Mouse (Mus musculus) heart, embryonic 13.5 days (tissue): ENCODE results near the gene Myh7b. TPM values are rescaled to one million over a fixed set of nuclear protein-coding genes. Genes with fewer than 3 reads are reported as not detected.
"Not testable (repeated sequence)": the region's sequence is repeated elsewhere in the genome, so short reads cannot be mapped to it uniquely, and the experiment has no call there.

Experiments used
- ATAC-seq: fragments of 200-750 bp; cut with Nextera tagmentation; 2 replicates; pipeline ENCODE4 v1.8.0; 2017; ENCODE audit warnings: moderate TSS enrichment; ENCODE audit not compliant: insufficient number of reproducible peaks, low FRiP score, low TSS enrichment; ENCODE audit errors: extremely low read depth
- H3K27ac ChIP-seq: fragments of 300-500 bp; sonication (generic); replicated peaks from 2 replicates; pipeline ENCODE4 v1.5.1; 2015; ENCODE audit warnings: moderate library complexity, mild to moderate bottlenecking, inconsistent platforms
- H3K27me3 ChIP-seq: fragments of 300-500 bp; sonication (generic); replicated peaks from 2 replicates; pipeline ENCODE4 v1.6.1; 2015; ENCODE audit warnings: mild to moderate bottlenecking, inconsistent platforms
- H3K36me3 ChIP-seq: fragments of 300-500 bp; sonication (generic); 2 replicates; pipeline ENCODE4 v1.6.1; 2015; ENCODE audit warnings: mild to moderate bottlenecking, inconsistent platforms
- H3K4me1 ChIP-seq: fragments of 300-500 bp; sonication (generic); 2 replicates; pipeline ENCODE4 v1.6.1; 2015; ENCODE audit warnings: inconsistent platforms
- H3K4me2 ChIP-seq: fragments of 300-500 bp; sonication (generic); 2 replicates; pipeline ENCODE4 v1.6.1; 2015; ENCODE audit warnings: inconsistent platforms, mild to moderate bottlenecking, moderate library complexity
- H3K4me3 ChIP-seq: fragments of 300-500 bp; sonication (generic); 2 replicates; pipeline ENCODE4 v1.5.1; 2015; ENCODE audit warnings: moderate library complexity, mild to moderate bottlenecking, inconsistent platforms
- H3K9ac ChIP-seq: fragments of 300-500 bp; sonication (generic); 2 replicates; pipeline ENCODE4 v1.6.1; 2015; ENCODE audit warnings: inconsistent platforms, mild to moderate bottlenecking, moderate library complexity
- H3K9me3 ChIP-seq: fragments of 300-500 bp; sonication (generic); 2 replicates; pipeline ENCODE4 v1.6.1; 2016; ENCODE audit warnings: inconsistent platforms
- WGBS: fragments of 180-500 bp; shearing (Covaris S2); methylation state at CpG from one replicate; pipeline ENCODE4 v1.1.7; 2015; ENCODE audit warnings: mixed read lengths; 5-methylcytosine and 5-hydroxymethylcytosine counted together
- polyA plus RNA-seq: library from polyadenylated mRNA; unstranded; fragments of >200 nt; fragmentation: Nextera tagmentation; extraction: Ambion mirVana; gene quantifications from 2 replicates; pipeline ENCODE4 v1.2.1, GENCODE M21; 2015

The Myh7b gene
- polyA plus RNA-seq, 1 experiment from 2014 or later = 17.7 TPM

GRCm38 (mm10) chr2:155604560-155605235 lies 6.3 kb upstream of the Myh7b start:
- ATAC-seq = peak; percentile 44; the same call in 1 of the 2 replicates
- H3K4me2 ChIP-seq = peak overlapping the region; percentile 56
- 25% methylated on average over 10 of the region's 10 CpGs for WGBS

DNA sequence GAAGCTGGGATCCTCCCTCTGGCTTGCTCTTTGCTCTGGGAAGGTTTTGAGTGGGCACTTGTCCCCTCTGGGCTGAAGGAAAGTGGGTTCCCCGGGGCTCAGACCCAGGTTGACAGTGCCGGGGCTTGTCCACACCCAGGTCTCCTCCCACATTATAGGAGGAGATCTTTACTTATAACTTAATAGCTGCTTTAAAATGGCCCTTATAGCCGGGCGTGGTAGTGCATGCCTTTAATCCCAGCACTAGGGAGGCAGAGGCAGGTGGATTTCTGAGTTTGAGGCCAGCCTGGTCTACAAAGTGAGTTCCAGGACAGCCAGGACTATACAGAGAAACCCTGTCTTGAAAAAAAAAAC lies 5.8 kb upstream of the Myh7b start:
- not testable (repeated sequence) for H3K4me3 ChIP-seq, H3K27me3 ChIP-seq, ATAC-seq, H3K36me3 ChIP-seq, H3K9me3 ChIP-seq
- Histone ChIP-seq H3K4me1 (peaks cover 38% of the 10 kb centered on the region), H3K9ac (peak overlapping the region; percentile 63), H3K4me2 (peak overlapping the region; percentile 56), H3K27ac (peak overlapping the region; percentile 91)
- WGBS = 46% methylated on average over 4 of the region's 4 CpGs

More at GRCm38 (mm10) chr2:155604560-155605235, 6.3 kb upstream of the Myh7b start:
- Histone ChIP-seq H3K27me3 (no peaks in the 10 kb centered on the region), H3K9me3 (no peaks in the 10 kb centered on the region), H3K4me3 (no peak overlapping the region), H3K36me3 (no peaks in the 10 kb centered on the region), H3K27ac (peak overlapping the region; percentile 91), H3K9ac (peak overlapping the region; percentile 67), H3K4me1 (peaks cover 38% of the 10 kb centered on the region)

GRCm38 (mm10) chr2:155606360-155606759 lies 4.7 kb upstream of the Myh7b start:
- WGBS = 46% methylated on average over 4 of the region's 4 CpGs
- H3K4me2 ChIP-seq = peak overlapping the region; percentile 56

GRCm38 (mm10) chr2:155611834-155612550 lies 980 bp downstream of the Myh7b start:
- Histone ChIP-seq H3K27ac (peak overlapping the region; percentile 90), H3K4me1 (peaks cover 54% of the 10 kb centered on the region), H3K9me3 (no peaks in the 10 kb centered on the region), H3K4me3 (peak overlapping the region; percentile 55), H3K9ac (peak overlapping the region; percentile 85), H3K27me3 (no peaks in the 10 kb centered on the region), H3K4me2 (peak overlapping the region; percentile 84), H3K36me3 (peaks cover 33% of the 10 kb centered on the region)
- no peak for ATAC-seq
- WGBS = 48% methylated on average over 9 of the region's 9 CpGs

More at GRCm38 (mm10) chr2:155606360-155606759, 4.7 kb upstream of the Myh7b start:
- peaks cover 44% of the 10 kb centered on the region for H3K4me1 ChIP-seq
- peak overlapping the region; percentile 91 for H3K27ac ChIP-seq
- ATAC-seq = no peak
- no peak overlapping the region for H3K4me3 ChIP-seq
- H3K9ac ChIP-seq = peak overlapping the region; percentile 61; the same call in 1 of the 2 replicates
- H3K27me3 ChIP-seq = no peaks in the 10 kb centered on the region
- H3K36me3 ChIP-seq = no peaks in the 10 kb centered on the region
- no peaks in the 10 kb centered on the region for H3K9me3 ChIP-seq

- Histone ChIP-seq H3K27me3 (no peaks in the 10 kb centered on the region), H3K9me3 (no peaks in the 10 kb centered on the region), H3K4me2 (peak overlapping the region; percentile 84), H3K4me1 (peaks cover 52% of the 10 kb centered on the region), H3K4me3 (peak overlapping the region; percentile 55), H3K27ac (peak overlapping the region; percentile 90), H3K36me3 (peaks cover 46% of the 10 kb centered on the region), H3K9ac (peak overlapping the region; percentile 85)
- 3% methylated on average over 20 of the region's 20 CpGs for WGBS
- peak; percentile 82 for ATAC-seq
These were observed 2.3 kb downstream of the Myh7b start for GRCm38 (mm10) chr2:155613326-155613755.

DNA sequence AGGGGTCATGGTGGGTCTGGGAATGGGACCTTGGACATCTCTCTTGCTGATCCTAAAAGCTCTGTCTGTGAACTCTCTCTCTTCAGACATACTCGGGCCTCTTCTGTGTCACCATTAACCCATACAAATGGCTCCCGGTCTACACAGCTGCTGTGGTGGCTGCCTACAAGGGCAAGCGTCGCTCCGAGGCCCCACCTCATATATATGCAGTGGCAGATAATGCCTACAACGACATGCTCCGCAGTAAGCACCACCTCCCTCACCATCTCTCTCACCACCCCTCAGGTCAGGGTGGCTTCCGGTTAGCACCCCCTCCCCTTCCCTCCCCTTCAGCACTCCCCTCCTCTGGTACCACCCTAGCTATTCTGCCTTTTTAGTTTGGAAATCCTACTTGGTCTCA lies 2.9 kb downstream of the Myh7b start:
- H3K9me3 ChIP-seq = no peaks in the 10 kb centered on the region
- H3K4me3 ChIP-seq = peak overlapping the region; percentile 55
- peaks cover 57% of the 10 kb centered on the region for H3K4me1 ChIP-seq
- H3K27me3 ChIP-seq = no peaks in the 10 kb centered on the region
- no peak for ATAC-seq
- H3K27ac ChIP-seq = peak overlapping the region; percentile 25; the same call in 1 of the 2 replicates
- peaks cover 52% of the 10 kb centered on the region for H3K36me3 ChIP-seq
- peak overlapping the region; percentile 85 for H3K9ac ChIP-seq
- peak overlapping the region; percentile 84 for H3K4me2 ChIP-seq
- WGBS = 45% methylated on average over 8 of the region's 8 CpGs

- Histone ChIP-seq H3K4me2 (no peak overlapping the region), H3K4me3 (no peak overlapping the region), H3K9me3 (no peaks in the 10 kb centered on the region), H3K4me1 (peaks cover 54% of the 10 kb centered on the region), H3K36me3 (peaks cover 80% of the 10 kb centered on the region), H3K9ac (peak overlapping the region; percentile 50; the same call in 1 of the 2 replicates), H3K27me3 (0 out of 2 replicates have a peak, but pooled peaks cover 6% of the 10 kb centered on the region), H3K27ac (no peak overlapping the region)
- ATAC-seq = no peak
- WGBS = 39% methylated on average over 6 of the region's 6 CpGs
These were observed 6.0 kb downstream of the Myh7b start for GRCm38 (mm10) chr2:155616971-155617370.

DNA sequence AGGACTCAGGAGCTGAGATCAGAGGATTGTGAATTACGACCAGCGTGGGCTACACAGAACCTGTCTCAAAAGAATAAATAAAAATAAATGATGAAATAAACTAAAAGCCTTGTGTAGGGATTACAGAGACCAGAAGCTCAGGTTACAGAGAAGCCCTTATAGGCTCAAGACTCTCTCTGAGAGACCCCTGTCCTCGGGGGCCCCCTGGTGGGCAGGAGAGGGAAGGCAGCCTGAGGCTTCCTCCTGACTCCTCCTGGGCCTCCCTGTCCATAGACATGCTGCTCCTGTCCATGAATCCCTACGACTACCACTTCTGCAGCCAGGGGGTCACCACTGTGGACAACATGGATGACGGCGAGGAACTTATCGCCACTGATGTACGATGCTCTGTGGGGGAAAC lies 8.8 kb downstream of the Myh7b start:
- no peak overlapping the region for H3K27ac ChIP-seq
- peaks cover 23% of the 10 kb centered on the region for H3K27me3 ChIP-seq
- ATAC-seq = no peak
- H3K9me3 ChIP-seq = no peaks in the 10 kb centered on the region
- no peak overlapping the region for H3K4me3 ChIP-seq
- H3K36me3 ChIP-seq = peaks cover 96% of the 10 kb centered on the region
- WGBS = 17% methylated on average over 8 of the region's 8 CpGs
- peaks cover 30% of the 10 kb centered on the region for H3K4me1 ChIP-seq
- no peak overlapping the region for H3K4me2 ChIP-seq
- peak overlapping the region; percentile 57; the same call in 1 of the 2 replicates for H3K9ac ChIP-seq

GRCm38 (mm10) chr2:155622606-155623005 lies 11.6 kb downstream of the Myh7b start:
- no peak for ATAC-seq
- Histone ChIP-seq H3K9ac (no peak overlapping the region), H3K4me1 (peaks cover 9% of the 10 kb centered on the region), H3K27ac (no peak overlapping the region), H3K4me2 (no peak overlapping the region), H3K9me3 (no peaks in the 10 kb centered on the region), H3K27me3 (peaks cover 42% of the 10 kb centered on the region), H3K4me3 (no peak overlapping the region), H3K36me3 (peaks cover 97% of the 10 kb centered on the region)
- WGBS = 25% methylated on average over 11 of the region's 11 CpGs

DNA sequence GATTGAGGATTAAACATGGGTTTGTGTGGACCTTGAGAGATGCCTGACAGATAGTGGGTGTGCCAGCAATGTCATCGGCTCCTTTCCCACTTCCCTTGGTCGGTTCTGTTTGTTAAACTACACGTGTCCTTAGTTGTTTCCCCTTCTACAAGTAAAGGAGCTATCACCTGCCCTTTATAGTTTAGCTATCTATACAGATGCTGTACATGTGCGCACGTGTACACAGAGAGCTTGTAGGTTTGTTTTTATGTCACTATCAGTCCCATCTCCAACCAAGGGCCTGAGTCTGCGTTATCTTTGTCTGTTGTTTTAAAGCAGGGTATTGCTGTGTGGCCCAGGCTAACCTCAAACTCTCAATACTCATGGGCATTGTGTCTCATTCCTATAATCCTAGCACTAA lies 13.0 kb downstream of the Myh7b start:
- peaks cover 8% of the 10 kb centered on the region for H3K4me1 ChIP-seq
- no peak overlapping the region for H3K9ac ChIP-seq
- no peak overlapping the region for H3K4me3 ChIP-seq
- WGBS = 76% methylated on average over 6 of the region's 6 CpGs
- ATAC-seq = no peak
- no peaks in the 10 kb centered on the region for H3K9me3 ChIP-seq
- H3K36me3 ChIP-seq = peaks cover 97% of the 10 kb centered on the region
- peaks cover 55% of the 10 kb centered on the region for H3K27me3 ChIP-seq
- H3K27ac ChIP-seq = no peak overlapping the region
- no peak overlapping the region for H3K4me2 ChIP-seq

GRCm38 (mm10) chr2:155624730-155625129 lies 13.7 kb downstream of the Myh7b start:
- 38% methylated on average over 10 of the region's 10 CpGs for WGBS
- peaks cover 63% of the 10 kb centered on the region for H3K27me3 ChIP-seq
- H3K9ac ChIP-seq = no peak overlapping the region
- ATAC-seq = no peak
- peaks cover 98% of the 10 kb centered on the region for H3K36me3 ChIP-seq
- peaks cover 12% of the 10 kb centered on the region for H3K4me1 ChIP-seq
- no peaks in the 10 kb centered on the region for H3K9me3 ChIP-seq
- no peak overlapping the region for H3K27ac ChIP-seq
- no peak overlapping the region for H3K4me3 ChIP-seq
- H3K4me2 ChIP-seq = no peak overlapping the region
